Mouse (Mus musculus): ENCODE results near the gene Josd2. TPM values are rescaled to one million over a fixed set of nuclear protein-coding genes. Genes with fewer than 3 reads are reported as not detected.
A peak's percentile ranks its signal among the peaks of the same experiment; 100 is the strongest.

Josd2 gene
- polyA plus RNA-seq, 2 experiments = 81.5 to 167 TPM

DNA sequence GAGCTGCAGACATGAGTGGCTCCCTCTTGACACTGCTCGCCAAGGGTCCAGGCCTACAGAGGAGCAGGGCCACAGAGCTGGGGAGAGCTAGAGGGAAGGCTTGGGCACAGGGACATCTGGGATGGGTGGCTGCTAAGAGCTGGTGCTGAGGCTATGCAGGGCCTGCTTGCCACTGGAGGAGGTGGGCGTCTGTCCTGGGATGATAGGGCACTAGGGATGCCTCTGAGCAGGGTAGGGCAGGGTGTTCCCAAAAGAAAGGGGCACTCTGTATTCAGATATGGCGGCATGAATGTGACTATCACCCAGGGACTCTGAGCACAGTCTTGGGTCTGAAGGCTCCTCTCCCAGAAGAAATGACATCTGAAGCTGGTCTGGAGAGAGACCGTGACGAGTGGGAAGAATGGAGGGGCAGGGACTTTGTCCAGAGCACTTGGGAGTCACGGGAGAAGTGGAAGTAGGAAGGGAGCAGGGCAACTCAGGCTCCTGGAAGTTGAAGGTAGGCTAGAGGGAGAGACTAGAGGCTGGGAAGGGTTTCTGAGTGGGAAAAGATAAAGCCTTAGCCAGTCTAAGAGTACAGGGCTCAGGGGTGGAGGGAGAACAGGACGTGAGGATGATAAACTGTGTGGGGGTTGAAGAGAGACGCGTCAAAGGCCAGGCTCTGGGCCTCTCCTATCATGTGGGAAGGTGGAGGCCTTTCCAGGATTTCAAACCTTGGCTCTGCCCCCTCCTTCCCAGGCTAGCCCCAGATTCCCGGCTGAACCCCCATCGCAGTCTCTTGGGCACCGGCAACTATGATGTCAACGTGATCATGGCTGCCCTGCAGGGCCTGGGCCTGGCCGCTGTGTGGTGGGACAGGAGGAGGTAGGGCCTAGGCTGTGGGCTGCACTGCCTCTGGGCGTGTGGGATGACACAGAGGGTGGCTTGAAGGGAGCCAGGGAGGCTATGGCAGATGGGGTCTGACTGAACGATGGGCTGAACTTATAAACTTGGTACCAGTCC, 2.2 kb downstream of the Josd2 start:
- Histone ChIP-seq H3K9me3 (ENCODE audit: control insufficient read depth, low read length) (no peaks in the 10 kb centered on the region), H3K4me3 (replicated peaks; ENCODE audit: low read length) (no peak overlapping the region), H3K9ac (ENCODE audit: low read depth, low read length, severe bottlenecking) (no peak overlapping the region), H3K4me2 (replicated peaks; ENCODE audit: low read depth, low read length, severe bottlenecking) (no peak overlapping the region), H3K4me1 (ENCODE audit: control insufficient read depth, insufficient read depth, low read length) (no peaks in the 10 kb centered on the region; the same call in 1 of the 2 replicates), H3K27me3 (ENCODE audit: control insufficient read depth, insufficient read depth, low read length) (peaks cover 13% of the 10 kb centered on the region), H3K36me3 (ENCODE audit: control insufficient read depth, insufficient read depth, low read length) (no peaks in the 10 kb centered on the region; the same call in 1 of the 2 replicates), H3K27ac (replicated peaks; ENCODE audit: low read depth, low read length) (no peak overlapping the region)
- ATAC-seq (ENCODE audit: low FRiP score, low read depth) (no peak), DNase-seq (ENCODE audit: low spot score) (no peak)
- no peak for TF ChIP-seq POLR2A (IDR thresholded peaks at IDR 0.05; ENCODE audit: borderline replicate concordance, extremely low read depth, insufficient read depth, insufficient read length)
- WGBS = 89% methylated on average over 16 of the region's 16 CpGs

DNA sequence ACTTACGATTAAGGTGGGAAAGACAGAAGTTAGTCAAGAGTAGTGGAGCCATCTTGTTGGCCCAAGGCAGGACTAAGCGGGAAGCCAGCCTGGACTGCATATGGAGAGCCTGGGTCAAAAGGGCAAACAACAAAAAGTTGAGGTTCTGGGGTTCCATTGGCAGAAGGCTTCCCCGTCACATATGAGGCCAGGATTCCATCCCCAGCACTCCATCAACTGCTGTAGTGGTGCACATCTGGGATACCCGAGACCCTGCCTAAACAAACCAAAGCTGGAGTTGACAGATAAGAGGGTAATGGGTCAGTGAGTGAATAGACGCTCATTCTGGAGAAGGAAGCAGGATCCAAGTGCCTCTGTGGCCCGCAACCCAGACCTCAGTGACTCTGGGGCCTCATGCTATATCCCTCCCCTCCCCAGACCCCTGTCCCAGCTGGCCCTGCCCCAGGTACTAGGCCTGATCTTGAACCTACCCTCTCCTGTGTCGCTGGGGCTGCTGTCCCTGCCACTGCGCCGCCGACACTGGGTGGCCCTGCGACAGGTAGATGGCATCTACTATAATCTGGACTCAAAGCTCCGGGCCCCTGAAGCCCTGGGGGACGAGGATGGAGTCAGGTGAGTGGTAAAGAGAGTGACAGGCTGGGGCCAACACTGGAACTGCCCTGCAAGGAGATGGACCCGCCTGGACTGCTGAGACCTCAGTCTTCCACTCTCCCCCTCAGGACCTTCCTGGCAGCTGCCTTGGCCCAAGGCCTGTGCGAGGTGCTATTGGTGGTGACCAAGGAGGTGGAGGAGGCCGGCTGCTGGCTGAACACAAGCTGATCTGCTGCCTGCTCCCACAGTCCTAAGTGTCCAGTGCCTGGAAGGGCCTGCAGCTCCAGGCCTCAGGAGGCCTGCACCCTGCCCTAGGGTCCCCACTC, 3.2 kb downstream of the Josd2 start:
- TF ChIP-seq POLR2A (IDR thresholded peaks at IDR 0.05; ENCODE audit: borderline replicate concordance, extremely low read depth, insufficient read depth, insufficient read length) = no peak
- Histone ChIP-seq H3K27me3 (ENCODE audit: control insufficient read depth, insufficient read depth, low read length) (peaks cover 20% of the 10 kb centered on the region), H3K36me3 (ENCODE audit: control insufficient read depth, insufficient read depth, low read length) (no peaks in the 10 kb centered on the region; the same call in 1 of the 2 replicates), H3K9ac (ENCODE audit: low read depth, low read length, severe bottlenecking) (0 out of 2 replicates have a peak overlapping the region, but pooled peaks have one; percentile 9), H3K4me1 (ENCODE audit: control insufficient read depth, insufficient read depth, low read length) (no peaks in the 10 kb centered on the region; the same call in 1 of the 2 replicates), H3K27ac (replicated peaks; ENCODE audit: low read depth, low read length) (no peak overlapping the region), H3K4me3 (replicated peaks; ENCODE audit: low read length) (no peak overlapping the region), H3K4me2 (replicated peaks; ENCODE audit: low read depth, low read length, severe bottlenecking) (no peak overlapping the region), H3K9me3 (ENCODE audit: control insufficient read depth, low read length) (no peaks in the 10 kb centered on the region)
- ATAC-seq (ENCODE audit: low FRiP score, low read depth) = no peak
- 82% methylated on average over 16 of the region's 16 CpGs for WGBS
- DNase-seq (ENCODE audit: low spot score) = no peak

DNA sequence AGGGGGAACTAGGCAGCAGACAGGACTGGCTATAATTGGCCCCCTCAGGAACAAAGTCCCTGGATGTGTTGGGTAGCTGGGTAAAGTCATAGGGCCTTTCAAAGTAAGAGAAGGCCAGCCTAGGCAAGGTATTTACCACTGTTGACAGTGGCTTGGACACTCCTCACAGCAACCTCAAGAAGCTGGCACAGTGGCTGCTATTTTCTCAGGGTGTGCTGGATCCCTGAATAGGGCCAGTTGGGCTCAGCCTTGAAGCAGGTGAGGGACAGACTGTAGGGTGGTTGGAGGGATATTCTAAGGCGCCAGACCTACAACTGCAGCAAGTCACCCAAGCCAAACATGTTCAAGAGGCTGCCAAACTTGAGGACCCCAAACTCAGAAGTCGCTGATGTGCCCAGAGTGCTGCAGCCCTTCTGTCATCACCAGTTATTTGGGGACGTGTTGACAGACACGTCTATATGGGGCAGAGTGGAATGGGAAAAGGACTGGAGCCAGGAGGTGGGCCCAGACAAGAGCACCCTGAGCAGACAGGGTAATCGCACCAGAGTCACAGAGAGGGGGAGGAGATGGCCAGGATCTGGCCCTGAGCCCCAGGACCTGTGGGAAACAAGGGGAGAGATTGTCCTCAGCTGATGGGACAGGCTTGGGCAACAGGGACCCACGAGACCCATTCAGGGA, 4.2 kb downstream of the Josd2 start:
- H3K4me1 ChIP-seq (ENCODE audit: control insufficient read depth, insufficient read depth, low read length) = no peaks in the 10 kb centered on the region; the same call in 1 of the 2 replicates
- DNase-seq (ENCODE audit: low spot score) (no peak), ATAC-seq (ENCODE audit: low FRiP score, low read depth) (no peak)
- TF ChIP-seq POLR2A (IDR thresholded peaks at IDR 0.05; ENCODE audit: borderline replicate concordance, extremely low read depth, insufficient read depth, insufficient read length) = no peak
- no peak overlapping the region for H3K4me2 ChIP-seq (replicated peaks; ENCODE audit: low read depth, low read length, severe bottlenecking)
- 37% methylated on average over 6 of the region's 6 CpGs for WGBS
- H3K9me3 ChIP-seq (ENCODE audit: control insufficient read depth, low read length) = no peaks in the 10 kb centered on the region
- peaks cover 20% of the 10 kb centered on the region for H3K27me3 ChIP-seq (ENCODE audit: control insufficient read depth, insufficient read depth, low read length)
- H3K36me3 ChIP-seq (ENCODE audit: control insufficient read depth, insufficient read depth, low read length) = no peaks in the 10 kb centered on the region; the same call in 1 of the 2 replicates
- no peak overlapping the region for H3K4me3 ChIP-seq (replicated peaks; ENCODE audit: low read length)
- H3K27ac ChIP-seq (replicated peaks; ENCODE audit: low read depth, low read length) = 0 out of 2 replicates have a peak overlapping the region, but pooled peaks have one; percentile 13
- no peak overlapping the region for H3K9ac ChIP-seq (ENCODE audit: low read depth, low read length, severe bottlenecking)

DNA sequence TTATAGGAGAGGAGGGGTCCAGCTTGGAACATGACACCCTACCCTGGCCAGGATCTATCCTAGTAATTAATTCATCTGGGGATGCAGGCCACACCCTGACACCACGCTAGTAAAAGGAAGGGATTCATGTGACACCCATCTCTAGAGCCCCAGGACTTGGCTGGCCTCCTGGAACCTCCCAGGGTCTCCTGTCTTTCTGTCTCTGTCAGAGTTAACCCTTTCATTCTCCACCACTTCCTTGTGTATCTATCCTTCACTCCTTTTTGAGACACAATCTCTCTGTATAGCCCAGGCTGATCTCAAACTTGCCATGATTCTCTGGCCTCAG, 4.7 kb downstream of the Josd2 start:
- Histone ChIP-seq H3K9me3 (ENCODE audit: control insufficient read depth, low read length) (no peaks in the 10 kb centered on the region), H3K4me1 (ENCODE audit: control insufficient read depth, insufficient read depth, low read length) (no peaks in the 10 kb centered on the region; the same call in 1 of the 2 replicates), H3K27ac (replicated peaks; ENCODE audit: low read depth, low read length) (no peak overlapping the region), H3K36me3 (ENCODE audit: control insufficient read depth, insufficient read depth, low read length) (no peaks in the 10 kb centered on the region; the same call in 1 of the 2 replicates), H3K4me3 (replicated peaks; ENCODE audit: low read length) (no peak overlapping the region), H3K4me2 (replicated peaks; ENCODE audit: low read depth, low read length, severe bottlenecking) (no peak overlapping the region), H3K9ac (ENCODE audit: low read depth, low read length, severe bottlenecking) (no peak overlapping the region), H3K27me3 (ENCODE audit: control insufficient read depth, insufficient read depth, low read length) (peaks cover 24% of the 10 kb centered on the region)
- ATAC-seq (ENCODE audit: low FRiP score, low read depth) (no peak), DNase-seq (ENCODE audit: low spot score) (peak; percentile 35)
- TF ChIP-seq POLR2A (IDR thresholded peaks at IDR 0.05; ENCODE audit: borderline replicate concordance, extremely low read depth, insufficient read depth, insufficient read length) = no peak
- 0% methylated on average over 1 of the region's 1 CpGs for WGBS
